ENCODE assay signal across 7 mouse cellular contexts in the genomic region with DNA sequence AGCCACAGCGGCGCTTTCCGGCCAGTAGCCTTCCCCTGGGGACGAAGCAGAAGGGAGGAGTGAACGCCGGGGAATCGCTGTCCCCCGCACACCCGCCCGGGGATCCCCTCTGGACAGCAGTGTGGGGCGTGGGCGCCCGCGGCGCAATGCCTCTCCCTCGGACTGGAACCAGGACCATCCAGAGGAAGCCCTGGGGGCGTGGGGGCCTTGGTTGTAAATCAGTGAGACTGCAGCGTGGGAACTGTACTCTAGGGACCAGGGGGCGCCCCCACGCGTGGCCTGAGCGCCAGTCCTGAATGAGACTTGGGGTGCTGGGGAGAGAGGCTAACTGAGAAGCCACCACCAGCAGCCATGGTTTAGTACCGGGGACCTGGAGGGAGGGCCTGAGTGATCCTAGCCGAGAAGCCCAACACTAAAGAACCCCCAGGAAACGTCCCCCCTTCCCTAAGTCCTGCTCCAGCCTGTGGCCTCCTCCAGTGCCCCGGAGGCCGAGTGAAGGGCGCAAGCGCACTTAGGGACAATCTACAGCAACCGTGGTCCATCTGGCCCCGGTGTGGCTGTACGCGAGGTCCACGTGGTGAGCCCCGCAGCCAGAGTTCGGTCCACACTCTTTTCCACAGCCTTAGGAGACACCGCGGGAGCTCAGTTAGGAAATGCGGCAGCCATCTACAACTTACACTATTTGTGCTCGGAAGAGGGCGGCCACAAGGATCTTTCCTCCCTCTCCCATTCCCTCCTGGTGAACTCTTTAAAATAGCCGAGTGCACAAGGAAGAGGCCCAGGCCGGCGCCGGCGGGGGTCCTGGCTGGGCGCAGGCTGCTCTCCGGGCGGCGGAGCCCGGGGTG. TPM values are rescaled to one million over a fixed set of nuclear protein-coding genes. Genes with fewer than 3 reads are reported as not detected.
DNase-seq lines count a peak whose midpoint lies in the region; ATAC-seq and TF ChIP-seq lines count a peak whose summit lies in the region.

No protein-coding gene starts in this region.

- H3K27me3 ChIP-seq in forebrain, embryonic 16.5 days (replicated peaks; ENCODE audit: control insufficient read depth, insufficient read depth, low read length) = peaks cover 2% of the 10 kb centered on the region
- H3K27me3 ChIP-seq in hindbrain, embryonic 10.5 days (ENCODE audit: insufficient read depth, poor library complexity, severe bottlenecking) = peaks cover 4% of the 10 kb centered on the region
- peaks cover 1% of the 10 kb centered on the region for H3K27me3 ChIP-seq in limb, embryonic 10.5 days (ENCODE audit: low read depth, poor library complexity, severe bottlenecking)
- H3K27me3 ChIP-seq in midbrain, embryonic 10.5 days (ENCODE audit: low read depth, poor library complexity, severe bottlenecking) = 0 out of 2 replicates have a peak, but pooled peaks cover 5% of the 10 kb centered on the region
- H3K27me3 ChIP-seq in spleen, adult 2 months (ENCODE audit: control insufficient read depth, insufficient read depth, low read length) = no peaks in the 10 kb centered on the region

- peaks cover 42% of the 10 kb centered on the region for H3K4me1 ChIP-seq in forebrain, embryonic 16.5 days (replicated peaks; ENCODE audit: control insufficient read depth, insufficient read depth, low read length)
- peaks cover 59% of the 10 kb centered on the region for H3K4me1 ChIP-seq in hindbrain, embryonic 10.5 days (replicated peaks)
- H3K4me1 ChIP-seq in limb, embryonic 10.5 days = peaks cover 64% of the 10 kb centered on the region
- peaks cover 66% of the 10 kb centered on the region for H3K4me1 ChIP-seq in midbrain, embryonic 10.5 days
- H3K4me1 ChIP-seq in spleen, adult 2 months (ENCODE audit: control insufficient read depth, insufficient read depth, insufficient read length) = peaks cover 5% of the 10 kb centered on the region

- peak overlapping the region; percentile 98 for H3K4me2 ChIP-seq in forebrain, embryonic 16.5 days (ENCODE audit: low read length)

- no peak for ATAC-seq in forebrain, embryonic 16.5 days

- DNase-seq in MN1 (ENCODE audit: low spot score) = peak; percentile 65
- DNase-seq in c-Kit-positive CD71-positive TER-119-negative erythroid progenitor cells, embryonic 14.5 days (ENCODE audit: low read depth) = peak; percentile 25
- DNase-seq in hindbrain, embryonic 10.5 days (ENCODE audit: low spot score) = peak; percentile 63
- DNase-seq in limb, embryonic 10.5 days (ENCODE audit: low spot score) = peak; percentile 79
- peak; percentile 67 for DNase-seq in midbrain, embryonic 10.5 days (ENCODE audit: low spot score)
- peak in 1 of 2 experiments; percentile 42 for DNase-seq in spleen, adult 2 months (ENCODE audit: low read depth in 1 of 2, low spot score in 2 of 2)

- no peak for TF ChIP-seq CTCF in spleen, adult 2 months (IDR thresholded peaks at IDR 0.05; ENCODE audit: extremely low read depth, insufficient read depth, insufficient read length, insufficient replicate concordance)

- WGBS in forebrain, embryonic 16.5 days = under 1% methylated on average over 51 of the region's 51 CpGs
- WGBS in hindbrain, embryonic 10.5 days = under 1% methylated on average over 51 of the region's 51 CpGs
- WGBS in limb, embryonic 10.5 days = under 1% methylated on average over 51 of the region's 51 CpGs
- under 1% methylated on average over 51 of the region's 51 CpGs for WGBS in midbrain, embryonic 10.5 days
- WGBS in spleen, adult 2 months = under 1% methylated on average over 51 of the region's 51 CpGs

- H3K9me3 ChIP-seq in forebrain, embryonic 16.5 days (ENCODE audit: control insufficient read depth, low read length) = no peaks in the 10 kb centered on the region
- H3K9me3 ChIP-seq in hindbrain, embryonic 10.5 days = no peaks in the 10 kb centered on the region
- H3K9me3 ChIP-seq in limb, embryonic 10.5 days (replicated peaks) = no peaks in the 10 kb centered on the region
- no peaks in the 10 kb centered on the region for H3K9me3 ChIP-seq in midbrain, embryonic 10.5 days (replicated peaks)

- peak overlapping the region; percentile 86 for H3K9ac ChIP-seq in forebrain, embryonic 16.5 days (replicated peaks; ENCODE audit: low read depth, low read length)

- no peak for TF ChIP-seq POLR2A in spleen, adult 2 months (IDR thresholded peaks at IDR 0.05; ENCODE audit: low read depth, low read length)

- H3K36me3 ChIP-seq in forebrain, embryonic 16.5 days (ENCODE audit: control insufficient read depth, insufficient read depth) = no peaks in the 10 kb centered on the region
- H3K36me3 ChIP-seq in hindbrain, embryonic 10.5 days = peaks cover 44% of the 10 kb centered on the region
- peaks cover 36% of the 10 kb centered on the region for H3K36me3 ChIP-seq in limb, embryonic 10.5 days
- H3K36me3 ChIP-seq in midbrain, embryonic 10.5 days = peaks cover 42% of the 10 kb centered on the region
- no peaks in the 10 kb centered on the region for H3K36me3 ChIP-seq in spleen, adult 2 months (ENCODE audit: control insufficient read depth, insufficient read depth, low read length)

- H3K27ac ChIP-seq in forebrain, embryonic 16.5 days (ENCODE audit: low read length) = peak overlapping the region; percentile 97
- peak overlapping the region; percentile 98 for H3K27ac ChIP-seq in hindbrain, embryonic 10.5 days
- H3K27ac ChIP-seq in limb, embryonic 10.5 days = peak overlapping the region; percentile 99
- H3K27ac ChIP-seq in midbrain, embryonic 10.5 days (replicated peaks) = peak overlapping the region; percentile 99
- peak overlapping the region; percentile 83 for H3K27ac ChIP-seq in spleen, adult 2 months (ENCODE audit: insufficient read depth, low read length)

- peak overlapping the region; percentile 84 for H3K4me3 ChIP-seq in forebrain, embryonic 16.5 days (replicated peaks; ENCODE audit: low read length)
- H3K4me3 ChIP-seq in hindbrain, embryonic 10.5 days = peak overlapping the region; percentile 86
- peak overlapping the region; percentile 98 for H3K4me3 ChIP-seq in limb, embryonic 10.5 days
- peak overlapping the region; percentile 100 for H3K4me3 ChIP-seq in midbrain, embryonic 10.5 days
- H3K4me3 ChIP-seq in spleen, adult 2 months (ENCODE audit: extremely low read depth, insufficient read depth, insufficient read length) = peak overlapping the region; percentile 81

RNA-seq across cellular contexts. Expression of a gene that starts 9.4 kb away (rescaled TPM):
- 8.0 and 11.2 TPM in 2 replicates for polyA plus RNA-seq in forebrain, embryonic 16.5 days (2015; fragmentation: Nextera tagmentation; extraction: Ambion mirVana)
- polyA plus RNA-seq in hindbrain, embryonic 10.5 days (2016; fragmentation: Nextera tagmentation; extraction: Ambion mirVana) = 21.8 and 22.1 TPM in 2 replicates
- 18.2 and 19.0 TPM in 2 replicates for polyA plus RNA-seq in limb, embryonic 10.5 days (2016; fragmentation: Nextera tagmentation; extraction: Ambion mirVana)
- polyA plus RNA-seq in midbrain, embryonic 10.5 days (2016; fragmentation: Nextera tagmentation; extraction: Ambion mirVana) = 30.9 and 31.6 TPM in 2 replicates
- 8.2 and 12.6 TPM in 2 replicates for polyA plus RNA-seq in spleen, adult 2 months (2012; rRNA removed)
